Mouse (Mus musculus) heart, adult 2 months (tissue): ENCODE results near the gene Upk1b. TPM values are rescaled to one million over a fixed set of nuclear protein-coding genes. Genes with fewer than 3 reads are reported as not detected.

Experiments used
- DNase-seq, 2 experiments: peaks; one replicate each; pipeline ENCODE4 v3.0.0; 2021
- H3K27ac ChIP-seq: fragments of 200-600 bp; 2 replicates; pipeline ENCODE4 v1.8.1; 2022
- H3K27me3 ChIP-seq: fragments of 200-500 bp; 2 replicates; pipeline ENCODE4 v1.6.1; 2012; ENCODE audit warnings: mild to moderate bottlenecking, low read length, inconsistent platforms, mixed read lengths; ENCODE audit not compliant: control insufficient read depth, insufficient read depth
- H3K36me3 ChIP-seq: fragments of 200-500 bp; 2 replicates; pipeline ENCODE4 v1.6.1; 2012; ENCODE audit warnings: low read length, inconsistent platforms; ENCODE audit not compliant: control insufficient read depth, insufficient read depth
- H3K4me1 ChIP-seq: fragments of 200-500 bp; 2 replicates; pipeline ENCODE4 v1.6.1; 2011; ENCODE audit warnings: low read length; ENCODE audit not compliant: control insufficient read depth, insufficient read depth
- H3K4me3 ChIP-seq: fragments of 200-600 bp; 2 replicates; pipeline ENCODE4 v1.8.1; 2022
- H3K79me2 ChIP-seq: fragments of 200-500 bp; replicated peaks from 2 replicates; pipeline ENCODE4 v1.6.1; 2012; ENCODE audit warnings: mild to moderate bottlenecking, inconsistent platforms, low read length, moderate library complexity, mixed read lengths; ENCODE audit not compliant: control insufficient read depth, insufficient read depth
- H3K9ac ChIP-seq: fragments of 200-500 bp; 2 replicates; pipeline ENCODE4 v1.6.1; 2012; ENCODE audit warnings: low read depth, mild to moderate bottlenecking, control low read depth, inconsistent platforms, low read length, mixed read lengths
- CTCF ChIP-seq: fragments of 200-600 bp; IDR thresholded peaks from 2 replicates; pipeline ENCODE4 v1.8.1; 2022; ENCODE audit warnings: antibody characterized with exemption, mild to moderate bottlenecking, moderate library complexity
- EP300 ChIP-seq: fragments of 200-500 bp; IDR thresholded peaks from 2 replicates; pipeline ENCODE4 v1.6.1; 2011; ENCODE audit warnings: low read depth, low read length, control low read depth; ENCODE audit not compliant: insufficient read depth
- POLR2A ChIP-seq: fragments of 200-500 bp; IDR thresholded peaks from 2 replicates; pipeline ENCODE4 v1.6.1; 2011; ENCODE audit warnings: mild to moderate bottlenecking, low read depth, low read length, control low read depth; ENCODE audit not compliant: insufficient read depth
- WGBS: fragments of 180-500 bp; shearing (Covaris S2); methylation state at CpG from one replicate; pipeline ENCODE4 v1.1.7; 2018; 5-methylcytosine and 5-hydroxymethylcytosine counted together
- intact Hi-C: fragments of 180-260 bp; cut with DNase I; formaldehyde crosslinking; loops from one replicate; pipeline ENCODE4 v1.15.1; 2025
- polyA plus RNA-seq: library from polyadenylated mRNA; depleted of rRNA; stranded (reverse); fragments of >200 nt; gene quantifications from 2 replicates; pipeline ENCODE4 v1.2.3, GENCODE M21; 2012
- total RNA-seq, 2 experiments: library from RNA; stranded (reverse); gene quantifications; 2 replicates each; pipeline ENCODE4 v1.2.3; 2021

Gene Upk1b
- total and polyA plus RNA-seq, 3 experiments: 3.2 to 8.4 (median 3.8) TPM

DNA sequence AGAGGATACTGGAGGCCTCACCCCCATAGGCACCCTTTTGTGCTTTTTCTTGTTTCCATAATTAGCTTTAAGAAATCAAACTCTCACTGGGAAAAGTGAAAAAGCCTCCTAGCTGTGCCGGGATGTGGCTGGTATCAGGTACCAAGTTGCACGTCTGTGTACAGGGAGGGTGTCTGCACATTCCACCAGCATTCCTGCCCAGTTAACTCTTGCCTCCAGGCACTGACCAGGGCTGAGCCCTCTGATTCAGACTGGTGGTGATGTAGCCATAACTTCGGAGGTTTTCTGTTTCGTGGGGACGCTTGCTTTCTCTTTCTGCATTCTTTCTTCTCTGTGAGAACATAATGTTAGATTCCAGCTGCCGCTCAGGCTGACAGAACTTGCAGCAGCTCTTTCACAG is 7.0 kb downstream of the Upk1b start:
- no peak overlapping the region for H3K9ac ChIP-seq
- H3K27ac ChIP-seq: no peak overlapping the region
- H3K4me1 ChIP-seq: no peaks in the 10 kb centered on the region
- H3K27me3 ChIP-seq: no peaks in the 10 kb centered on the region
- no peak for DNase-seq
- intact Hi-C loops: no loop called here
- TF ChIP-seq POLR2A: no peak
- no peak for TF ChIP-seq EP300
- no peak for TF ChIP-seq CTCF
- H3K36me3 ChIP-seq: no peaks in the 10 kb centered on the region
- no peaks in the 10 kb centered on the region for H3K79me2 ChIP-seq
- H3K4me3 ChIP-seq: no peak overlapping the region
- WGBS: 38% methylated on average over 6 of the region's 6 CpGs

DNA sequence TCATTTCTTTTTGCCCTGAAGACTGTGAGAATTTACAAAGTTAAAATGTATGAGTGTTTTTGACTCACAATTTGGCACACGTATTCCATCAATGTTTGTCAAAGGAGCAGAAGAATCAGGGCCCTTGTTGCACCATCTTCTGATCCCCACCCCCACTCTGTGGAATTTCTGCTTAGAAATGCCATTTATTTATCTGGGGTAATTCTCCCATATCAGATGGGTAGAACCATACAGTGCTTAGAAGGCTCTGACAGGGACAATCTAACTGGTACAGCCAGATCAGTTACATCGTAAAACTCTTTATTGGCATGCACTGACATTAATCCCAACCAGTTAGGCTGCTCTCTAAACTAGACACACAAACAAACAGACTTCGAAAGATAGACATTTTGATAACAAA is 10.2 kb downstream of the Upk1b start:
- WGBS: 80% methylated on average over 3 of the region's 3 CpGs
- Histone ChIP-seq H3K27me3 (no peaks in the 10 kb centered on the region), H3K4me1 (no peaks in the 10 kb centered on the region), H3K79me2 (no peaks in the 10 kb centered on the region), H3K9ac (no peak overlapping the region), H3K4me3 (no peak overlapping the region), H3K27ac (no peak overlapping the region), H3K36me3 (no peaks in the 10 kb centered on the region)
- intact Hi-C loops: no loop called here
- DNase-seq: no peak
- TF ChIP-seq CTCF: no peak
- TF ChIP-seq EP300: no peak

DNA sequence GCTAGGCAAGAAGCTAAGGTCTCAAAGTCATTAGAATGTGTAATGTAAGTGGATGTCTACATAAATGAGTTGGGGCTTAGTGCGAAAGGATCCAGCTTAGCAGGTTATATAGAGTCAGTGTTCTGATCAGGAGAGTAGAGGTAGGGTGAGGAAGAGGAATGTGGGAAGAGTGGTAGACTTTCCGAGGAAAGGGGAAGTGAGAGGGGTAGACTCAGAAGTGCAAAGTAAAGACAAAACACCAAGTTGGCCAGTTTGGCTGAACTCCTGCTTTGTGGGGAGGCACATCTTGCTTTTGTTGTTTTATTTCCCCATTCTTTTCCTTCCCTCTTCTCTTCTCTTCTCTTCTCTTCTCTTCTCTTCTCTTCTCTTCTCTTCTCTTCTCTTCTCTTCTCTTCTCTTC is 11.1 kb downstream of the Upk1b start:
- H3K27ac ChIP-seq: no peak overlapping the region
- WGBS: 77% methylated on average over 2 of the region's 2 CpGs
- no peaks in the 10 kb centered on the region for H3K27me3 ChIP-seq
- no peak overlapping the region for H3K9ac ChIP-seq
- no peaks in the 10 kb centered on the region for H3K79me2 ChIP-seq
- no peak for DNase-seq
- intact Hi-C loops: no loop called here
- H3K36me3 ChIP-seq: no peaks in the 10 kb centered on the region
- no peak overlapping the region for H3K4me3 ChIP-seq
- TF ChIP-seq EP300 (no peak), POLR2A (no peak), CTCF (no peak)
- H3K4me1 ChIP-seq: no peaks in the 10 kb centered on the region

DNA sequence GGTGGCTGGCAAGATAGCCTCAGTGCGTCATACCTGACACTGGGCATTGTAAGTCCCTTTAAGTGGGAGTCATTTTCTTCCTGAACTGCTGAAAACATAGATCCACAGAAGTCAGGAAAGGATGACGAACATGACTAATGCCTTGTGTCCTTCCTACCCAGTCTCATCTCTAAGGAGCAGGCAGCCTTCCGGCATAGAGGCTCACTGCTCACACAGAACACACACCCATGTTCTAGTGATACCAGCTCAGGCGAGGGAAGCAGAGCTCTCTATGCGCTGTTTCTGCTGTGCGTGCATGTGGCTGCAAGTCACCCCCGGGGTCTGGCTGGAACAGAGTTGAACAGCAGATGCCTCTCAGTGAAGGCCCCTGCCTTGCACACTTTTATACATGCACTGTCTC is 14.8 kb downstream of the Upk1b start:
- H3K4me1 ChIP-seq: no peaks in the 10 kb centered on the region
- no peak overlapping the region for H3K4me3 ChIP-seq
- 43% methylated on average over 7 of the region's 7 CpGs for WGBS
- H3K27me3 ChIP-seq: no peaks in the 10 kb centered on the region
- no peak overlapping the region for H3K9ac ChIP-seq
- DNase-seq: no peak
- intact Hi-C loops: no loop called here
- H3K36me3 ChIP-seq: no peaks in the 10 kb centered on the region
- H3K27ac ChIP-seq: no peak overlapping the region
- no peaks in the 10 kb centered on the region for H3K79me2 ChIP-seq
- TF ChIP-seq EP300: no peak

DNA sequence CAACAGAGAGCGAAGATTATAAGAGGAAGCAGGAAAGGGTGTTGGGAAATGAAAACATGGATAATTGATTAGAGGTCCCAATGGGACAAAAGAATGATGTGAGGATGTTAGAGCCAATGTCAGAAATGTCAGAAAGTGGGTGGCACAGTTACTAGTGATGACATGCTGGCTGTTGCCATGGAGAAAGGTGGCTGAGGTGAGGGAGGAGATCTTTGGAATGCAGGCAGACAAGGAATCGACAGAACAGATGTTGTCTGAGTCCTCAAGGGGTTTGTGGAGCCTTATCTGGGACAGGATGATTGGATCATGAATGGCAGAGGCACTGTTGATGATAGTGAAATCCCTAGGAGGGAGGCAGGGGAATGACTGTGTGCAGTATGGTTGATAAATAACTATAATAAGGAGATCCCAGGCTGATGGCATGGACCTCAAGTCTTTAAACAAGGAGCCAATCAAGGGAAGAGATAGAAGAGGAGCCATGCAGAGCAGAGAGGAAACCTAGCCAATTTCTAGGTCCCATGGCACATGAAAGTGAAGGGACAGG is 17.5 kb downstream of the Upk1b start:
- no peaks in the 10 kb centered on the region for H3K36me3 ChIP-seq
- H3K9ac ChIP-seq: no peak overlapping the region
- WGBS: 20% methylated on average over 2 of the region's 2 CpGs
- no peaks in the 10 kb centered on the region for H3K79me2 ChIP-seq
- intact Hi-C loops: no loop called here
- H3K4me3 ChIP-seq: no peak overlapping the region
- H3K27ac ChIP-seq: no peak overlapping the region
- H3K27me3 ChIP-seq: no peaks in the 10 kb centered on the region
- H3K4me1 ChIP-seq: no peaks in the 10 kb centered on the region
- TF ChIP-seq CTCF (no peak), POLR2A (no peak), EP300 (no peak)
- no peak for DNase-seq

DNA sequence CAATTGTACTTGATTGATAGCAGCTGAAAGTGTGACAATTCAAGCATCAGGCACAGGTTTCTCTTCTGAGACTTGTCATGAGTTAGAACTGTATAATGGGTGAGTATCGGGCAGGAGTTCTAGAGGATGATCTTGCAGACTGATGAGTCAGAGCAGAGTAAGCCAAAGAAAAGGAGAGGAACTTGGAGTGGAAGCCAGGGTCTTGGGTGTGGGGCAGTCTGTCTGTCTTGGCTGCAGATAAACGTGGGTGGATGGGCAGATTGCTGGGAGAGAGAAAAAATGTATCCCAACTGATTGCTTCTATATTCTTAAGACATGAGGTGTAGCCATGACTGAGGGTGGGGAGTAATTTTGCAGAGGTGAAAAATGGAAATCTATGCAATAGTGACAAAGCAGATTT is 18.2 kb downstream of the Upk1b start:
- no peaks in the 10 kb centered on the region for H3K79me2 ChIP-seq

More for the DNA sequence above, 18.2 kb downstream of the Upk1b start:
- no peak overlapping the region for H3K27ac ChIP-seq
- no peak overlapping the region for H3K9ac ChIP-seq
- no peaks in the 10 kb centered on the region for H3K36me3 ChIP-seq
- DNase-seq: no peak
- no peak for TF ChIP-seq POLR2A
- TF ChIP-seq EP300: no peak
- TF ChIP-seq CTCF: no peak
- intact Hi-C loops: no loop called here
- no peaks in the 10 kb centered on the region for H3K4me1 ChIP-seq
- H3K4me3 ChIP-seq: no peak overlapping the region
- WGBS: 31% methylated on average over 2 of the region's 2 CpGs
- no peaks in the 10 kb centered on the region for H3K27me3 ChIP-seq
